Mouse (Mus musculus) naive thymus-derived CD4-positive, alpha-beta T cell, adult 2 months (primary cell): ENCODE measurements around the gene Ilk.
A peak's percentile ranks its signal among the peaks of the same experiment; 100 is the strongest.

ENCODE experiments used
- DNase-seq: peaks from one replicate; pipeline ENCODE4 v3.0.0-alpha.2; 2011; ENCODE audit warnings: low read depth

Gene Ilk

GRCm38 (mm10) chr7:105786506-105787284 lies 50.3 kb downstream of the Ilk start:
- peak; percentile 25 for DNase-seq

- peak; percentile 26 for DNase-seq
These were observed 51.1 kb downstream of the Ilk start, which contains the start of gene Dchs1 for GRCm38 (mm10) chr7:105787285-105788140. Gene Dchs1, minus strand, starts transcription at chr7:105787654.

DNA sequence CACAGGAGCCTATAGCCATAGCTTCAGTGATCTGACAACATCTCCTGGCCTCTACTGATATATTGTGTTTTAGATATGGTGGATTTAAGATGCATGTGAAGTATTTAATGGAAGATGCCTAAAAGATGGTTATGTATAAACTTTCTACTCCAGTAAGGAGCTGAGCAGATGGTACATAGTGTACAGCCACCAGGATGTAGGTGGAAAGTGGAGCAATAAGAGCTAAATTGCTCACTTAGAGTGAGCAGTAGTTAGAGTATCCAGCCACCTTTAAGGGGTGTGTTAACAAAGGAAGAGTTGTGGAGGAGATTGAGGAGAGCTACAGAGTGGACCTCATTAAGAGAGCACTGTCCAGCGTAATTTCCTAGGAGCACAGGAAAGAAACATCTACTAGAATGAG lies 54.8 kb downstream of the Ilk start:
- no peak for DNase-seq
